Mouse (Mus musculus): Measurements from ENCODE around the gene Trmo. TPM values are rescaled to one million over a fixed set of nuclear protein-coding genes. Genes with fewer than 3 reads are reported as not detected.

The Trmo gene
- polyA plus RNA-seq, 1 experiment from 2014 or later: 6.1 TPM

DNA sequence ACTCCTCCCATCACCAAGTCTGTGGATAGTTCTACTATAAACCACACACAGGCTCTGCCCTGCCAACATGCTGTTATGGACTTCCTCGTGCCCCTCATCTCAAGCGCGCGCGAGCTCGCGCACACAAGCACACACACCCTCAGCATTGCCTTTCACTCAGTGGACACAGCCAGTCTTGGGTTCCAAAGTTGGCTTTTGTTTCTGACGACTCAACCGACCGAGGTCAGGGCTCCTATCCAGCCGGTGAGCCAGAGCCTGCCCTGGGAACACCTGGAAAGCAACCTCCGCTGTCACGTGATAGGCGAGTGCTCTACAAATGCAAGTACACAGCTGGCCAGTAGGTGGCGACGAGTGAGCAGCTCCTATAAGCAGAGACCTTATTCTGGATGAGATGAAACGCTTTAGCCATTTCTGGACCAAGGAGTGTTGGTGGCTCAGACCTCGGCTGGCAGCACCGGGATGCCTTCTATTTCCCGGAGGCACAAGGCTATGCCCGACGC, 14.3 kb downstream of the Trmo start:
- no peak overlapping the region for H3K27ac ChIP-seq (ENCODE audit: low read depth)
- H3K9ac ChIP-seq (replicated peaks): peak overlapping the region; percentile 31; the same call in 1 of the 2 replicates
- H3K9me3 ChIP-seq (ENCODE audit: low read length): no peaks in the 10 kb centered on the region
- peaks cover 6% of the 10 kb centered on the region for H3K4me1 ChIP-seq (ENCODE audit: insufficient read depth)
- H3K36me3 ChIP-seq (replicated peaks; ENCODE audit: insufficient read depth, low read length): peaks cover 30% of the 10 kb centered on the region
- TF ChIP-seq EP300 (IDR thresholded peaks at IDR 0.05; ENCODE audit: low read depth) (no peak), CTCF (IDR thresholded peaks at IDR 0.05; ENCODE audit: low read depth) (peak; percentile 98)
- peak overlapping the region; percentile 29 for H3K4me3 ChIP-seq (ENCODE audit: low read depth, low read length)
- peak overlapping the region; percentile 72 for H3K4me2 ChIP-seq (ENCODE audit: low read depth, low read length)
- ATAC-seq (peak; percentile 89), DNase-seq (peak; percentile 86)
- H3K27me3 ChIP-seq (ENCODE audit: insufficient read depth, low read length): peaks cover 4% of the 10 kb centered on the region; the same call in 1 of the 2 replicates
- 20% methylated on average over 22 of the region's 22 CpGs for WGBS (ENCODE audit: insufficient replicate concordance)

- peak; percentile 49; the same call in 1 of the 2 replicates for ATAC-seq
- no peak for DNase-seq
- no peaks in the 10 kb centered on the region for H3K9me3 ChIP-seq (ENCODE audit: low read length)
- peak overlapping the region; percentile 72 for H3K4me2 ChIP-seq (ENCODE audit: low read depth, low read length)
- H3K27ac ChIP-seq (ENCODE audit: low read depth): no peak overlapping the region
- 63% methylated on average over 6 of the region's 6 CpGs for WGBS (ENCODE audit: insufficient replicate concordance)
- peaks cover 4% of the 10 kb centered on the region; the same call in 1 of the 2 replicates for H3K27me3 ChIP-seq (ENCODE audit: insufficient read depth, low read length)
- H3K4me3 ChIP-seq (ENCODE audit: low read depth, low read length): 0 out of 2 replicates have a peak overlapping the region, but pooled peaks have one; percentile 29
- H3K4me1 ChIP-seq (ENCODE audit: insufficient read depth): peaks cover 6% of the 10 kb centered on the region
- no peak overlapping the region for H3K9ac ChIP-seq (replicated peaks)
- no peak for TF ChIP-seq EP300 (IDR thresholded peaks at IDR 0.05; ENCODE audit: low read depth)
- peak; percentile 74 for TF ChIP-seq CTCF (IDR thresholded peaks at IDR 0.05; ENCODE audit: low read depth)
- H3K36me3 ChIP-seq (replicated peaks; ENCODE audit: insufficient read depth, low read length): peaks cover 26% of the 10 kb centered on the region
Observed at GRCm38 (mm10) chr4:46374455-46374854, 14.8 kb downstream of the Trmo start.

DNA sequence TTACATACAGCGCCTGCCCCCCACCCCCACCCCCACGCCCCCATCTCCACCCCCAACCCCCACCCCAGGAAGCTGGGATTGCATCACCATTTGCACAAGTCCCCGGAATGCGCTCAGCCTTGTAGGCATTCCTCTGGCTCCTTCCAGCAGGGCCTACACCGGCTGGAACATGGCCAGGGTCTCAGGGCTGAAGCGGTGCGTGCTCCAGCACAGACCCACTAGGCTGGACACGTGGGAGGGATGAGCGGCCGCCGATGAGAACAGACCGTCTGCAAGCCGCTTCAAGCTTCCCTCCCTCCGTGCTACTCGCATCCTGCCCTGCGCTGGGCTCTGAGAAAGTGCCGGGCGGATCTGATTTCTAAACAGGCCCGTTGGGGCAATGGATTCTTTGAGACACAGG, 18.2 kb downstream of the Trmo start:
- H3K27me3 ChIP-seq (ENCODE audit: insufficient read depth, low read length): peaks cover 15% of the 10 kb centered on the region; the same call in 1 of the 2 replicates
- peak; percentile 31 for DNase-seq
- H3K4me3 ChIP-seq (ENCODE audit: low read depth, low read length): no peak overlapping the region
- WGBS (ENCODE audit: insufficient replicate concordance): 4% methylated on average over 19 of the region's 19 CpGs
- H3K36me3 ChIP-seq (replicated peaks; ENCODE audit: insufficient read depth, low read length): no peaks in the 10 kb centered on the region
- ATAC-seq: no peak; the same call in 1 of the 2 replicates
- TF ChIP-seq EP300 (IDR thresholded peaks at IDR 0.05; ENCODE audit: low read depth): no peak
- TF ChIP-seq CTCF (IDR thresholded peaks at IDR 0.05; ENCODE audit: low read depth): no peak
- no peaks in the 10 kb centered on the region for H3K9me3 ChIP-seq (ENCODE audit: low read length)
- H3K4me1 ChIP-seq (ENCODE audit: insufficient read depth): peaks cover 6% of the 10 kb centered on the region
- H3K27ac ChIP-seq (ENCODE audit: low read depth): no peak overlapping the region
- H3K9ac ChIP-seq (replicated peaks): no peak overlapping the region
- H3K4me2 ChIP-seq (ENCODE audit: low read depth, low read length): peak overlapping the region; percentile 58

DNA sequence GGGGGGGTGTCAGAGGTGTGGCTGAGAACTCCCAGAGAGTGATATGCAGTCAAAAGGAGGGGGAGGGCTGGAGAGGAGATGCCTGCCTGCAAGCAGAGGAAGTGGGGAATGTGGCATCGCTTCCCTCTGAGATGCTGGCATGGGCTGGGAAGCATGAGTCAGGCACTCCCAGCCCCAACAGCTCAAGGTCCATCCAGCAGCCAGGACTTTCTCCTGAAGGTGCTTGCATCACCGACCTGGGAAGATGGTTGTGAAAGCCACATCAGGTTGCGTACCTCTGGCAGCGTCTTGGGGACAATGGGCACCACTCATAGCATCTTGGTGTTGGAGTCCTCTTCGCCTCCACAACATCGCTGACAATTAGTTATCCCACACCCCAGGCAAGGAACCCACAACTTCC, 18.8 kb downstream of the Trmo start:
- Histone ChIP-seq H3K4me2 (ENCODE audit: low read depth, low read length) (no peak overlapping the region), H3K4me1 (ENCODE audit: insufficient read depth) (peaks cover 6% of the 10 kb centered on the region), H3K27me3 (ENCODE audit: insufficient read depth, low read length) (peaks cover 15% of the 10 kb centered on the region; the same call in 1 of the 2 replicates), H3K9me3 (ENCODE audit: low read length) (no peaks in the 10 kb centered on the region), H3K9ac (replicated peaks) (no peak overlapping the region), H3K27ac (ENCODE audit: low read depth) (no peak overlapping the region), H3K4me3 (ENCODE audit: low read depth, low read length) (no peak overlapping the region), H3K36me3 (replicated peaks; ENCODE audit: insufficient read depth, low read length) (no peaks in the 10 kb centered on the region)
- ATAC-seq (no peak), DNase-seq (no peak)
- 40% methylated on average over 6 of the region's 6 CpGs for WGBS (ENCODE audit: insufficient replicate concordance)
- no peak for TF ChIP-seq CTCF (IDR thresholded peaks at IDR 0.05; ENCODE audit: low read depth)
- TF ChIP-seq EP300 (IDR thresholded peaks at IDR 0.05; ENCODE audit: low read depth): no peak

DNA sequence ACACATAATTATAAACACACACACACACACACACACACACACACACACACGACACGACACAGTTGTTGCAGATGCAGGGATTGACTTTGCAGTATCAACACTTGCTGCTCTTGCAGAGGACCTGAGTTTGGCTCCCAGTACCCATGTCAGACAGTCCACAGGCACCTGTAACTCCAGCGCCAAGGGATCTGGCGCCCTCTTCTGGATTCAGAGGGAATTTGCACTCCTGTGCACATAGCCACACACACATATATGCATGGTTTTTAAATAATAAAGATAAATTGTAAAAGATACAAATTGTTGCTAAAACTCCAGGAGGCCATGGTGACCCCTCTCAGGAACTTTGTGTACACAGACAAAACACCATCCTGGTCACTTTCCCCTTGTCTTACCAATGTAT, 20.2 kb downstream of the Trmo start:
- TF ChIP-seq EP300 (IDR thresholded peaks at IDR 0.05; ENCODE audit: low read depth) (no peak), CTCF (IDR thresholded peaks at IDR 0.05; ENCODE audit: low read depth) (peak; percentile 59)
- no peak for ATAC-seq
- H3K4me3 ChIP-seq (ENCODE audit: low read depth, low read length): no peak overlapping the region

DNA sequence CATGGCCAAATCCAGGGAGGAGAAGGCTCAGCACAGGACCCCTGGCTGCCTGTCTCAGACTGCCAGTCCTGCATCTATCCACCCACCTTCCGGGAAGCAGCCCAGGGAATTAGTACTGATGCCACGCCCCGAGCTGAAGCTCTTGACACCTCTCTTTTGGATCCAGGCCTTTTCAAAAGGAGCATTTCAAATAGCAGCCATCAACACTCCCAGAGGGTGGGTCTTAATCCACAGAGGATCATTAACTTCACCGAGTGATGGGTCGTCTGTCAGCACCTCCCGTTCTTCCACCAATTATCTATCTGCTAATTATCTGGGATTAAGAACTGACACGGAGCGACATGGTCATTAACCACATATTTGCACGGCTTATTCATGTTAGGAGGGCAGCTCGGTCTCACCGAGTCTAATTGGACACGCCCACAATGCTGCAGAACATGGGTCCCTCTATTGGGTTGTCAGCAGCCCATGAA, 21.7 kb downstream of the Trmo start:
- no peak overlapping the region for H3K9ac ChIP-seq (replicated peaks)
- H3K36me3 ChIP-seq (replicated peaks; ENCODE audit: insufficient read depth, low read length): no peaks in the 10 kb centered on the region
- H3K27ac ChIP-seq (ENCODE audit: low read depth): no peak overlapping the region
- H3K9me3 ChIP-seq (ENCODE audit: low read length): no peaks in the 10 kb centered on the region; the same call in 1 of the 2 replicates
- 13% methylated on average over 12 of the region's 12 CpGs for WGBS (ENCODE audit: insufficient replicate concordance)
- H3K27me3 ChIP-seq (ENCODE audit: insufficient read depth, low read length): peaks cover 15% of the 10 kb centered on the region; the same call in 1 of the 2 replicates
- no peak for TF ChIP-seq EP300 (IDR thresholded peaks at IDR 0.05; ENCODE audit: low read depth)
- no peak for TF ChIP-seq CTCF (IDR thresholded peaks at IDR 0.05; ENCODE audit: low read depth)
- H3K4me1 ChIP-seq (ENCODE audit: insufficient read depth): peaks cover 3% of the 10 kb centered on the region
- DNase-seq: no peak
- H3K4me3 ChIP-seq (ENCODE audit: low read depth, low read length): no peak overlapping the region
- no peak for ATAC-seq
- no peak overlapping the region for H3K4me2 ChIP-seq (ENCODE audit: low read depth, low read length)

More for the DNA sequence above, 20.2 kb downstream of the Trmo start:
- Histone ChIP-seq H3K9me3 (ENCODE audit: low read length) (no peaks in the 10 kb centered on the region; the same call in 1 of the 2 replicates), H3K36me3 (replicated peaks; ENCODE audit: insufficient read depth, low read length) (no peaks in the 10 kb centered on the region), H3K4me2 (ENCODE audit: low read depth, low read length) (no peak overlapping the region), H3K9ac (replicated peaks) (no peak overlapping the region), H3K27me3 (ENCODE audit: insufficient read depth, low read length) (peaks cover 15% of the 10 kb centered on the region; the same call in 1 of the 2 replicates), H3K27ac (ENCODE audit: low read depth) (no peak overlapping the region), H3K4me1 (ENCODE audit: insufficient read depth) (peaks cover 3% of the 10 kb centered on the region)
- 63% methylated on average over 4 of the region's 4 CpGs for WGBS (ENCODE audit: insufficient replicate concordance)
- DNase-seq: no peak

All from liver, postnatal 0 days (tissue).